Mouse (Mus musculus): ENCODE measurements around the gene C1s1.
A peak's percentile ranks its signal among the peaks of the same experiment; 100 is the strongest.
"Not testable (repeated sequence)": the region's sequence is repeated elsewhere in the genome, so short reads cannot be mapped to it uniquely, and the experiment has no call there.

Gene C1s1

DNA sequence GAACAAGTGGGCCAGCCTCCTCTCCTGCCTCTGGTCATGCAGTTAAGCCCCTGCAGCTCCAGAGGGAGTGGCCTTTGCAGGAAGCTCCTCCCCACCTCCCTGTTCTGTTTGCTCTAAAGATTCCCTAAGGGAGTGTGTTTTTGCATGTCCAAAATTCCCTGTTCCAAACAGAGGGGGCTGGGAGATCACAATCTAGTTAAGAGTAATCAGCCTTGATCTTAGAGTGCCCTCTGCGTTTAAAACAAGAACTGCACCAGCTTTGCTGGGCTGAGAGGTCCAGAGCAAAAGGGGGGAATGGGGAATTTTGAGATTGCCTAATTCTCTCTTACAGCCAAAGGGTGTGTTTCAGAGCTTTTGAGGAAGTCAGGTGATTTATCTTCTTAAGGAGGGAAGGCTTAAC, at the start of gene C1s1:
C1s1 (minus strand) TSS at position 76 of the 400 bp plus-strand sequence.
- DNase-seq, result peak; percentile 13

- DNase-seq, result no peak
These were observed 46.6 kb upstream of the C1s1 start for GRCm38 (mm10) chr6:124588771-124589170.

DNA sequence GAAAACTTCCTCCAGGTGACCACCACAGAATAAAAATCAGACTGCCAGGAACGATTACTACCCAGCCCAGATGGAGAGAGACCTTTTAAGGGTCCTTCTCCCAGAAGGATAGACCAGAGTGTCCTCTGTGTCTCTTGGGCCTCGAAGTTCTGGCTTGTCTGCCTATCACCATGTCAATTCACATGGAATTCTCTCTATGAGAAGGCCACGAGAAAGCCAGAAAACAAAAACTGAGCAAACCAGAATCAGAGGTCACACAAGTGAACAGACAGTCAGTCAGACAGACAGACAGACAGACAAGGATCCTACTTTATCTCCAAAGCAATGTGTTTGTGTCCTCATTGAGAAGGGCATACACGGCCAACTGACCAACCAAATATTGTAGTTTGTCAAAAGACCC, 44.1 kb upstream of the C1s1 start:
- DNase-seq, result no peak

DNA sequence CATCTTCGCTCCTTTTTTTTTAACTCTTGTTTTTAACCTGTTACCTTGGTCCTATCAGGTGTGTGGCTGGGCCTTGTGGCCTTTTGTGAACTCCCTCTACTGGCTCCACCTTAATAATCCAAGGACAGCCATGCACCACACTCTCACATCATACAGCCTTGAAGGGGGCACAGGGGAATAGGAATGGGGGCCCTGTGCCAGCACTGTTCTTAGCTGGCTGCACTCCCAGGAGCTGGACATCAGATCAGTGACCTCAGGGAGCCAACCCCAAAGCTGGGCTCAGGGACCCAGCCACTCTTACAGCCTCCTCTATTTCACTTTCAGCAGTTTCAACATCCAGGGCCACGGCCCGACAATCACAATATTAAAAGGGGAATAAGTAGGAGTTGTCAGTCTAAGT, 43.6 kb upstream of the C1s1 start:
- no peak for DNase-seq

GRCm38 (mm10) chr6:124584935-124585334, 42.8 kb upstream of the C1s1 start:
- DNase-seq, result no peak

- no peak for DNase-seq
These were observed 40.1 kb upstream of the C1s1 start for GRCm38 (mm10) chr6:124582231-124582630.

DNA sequence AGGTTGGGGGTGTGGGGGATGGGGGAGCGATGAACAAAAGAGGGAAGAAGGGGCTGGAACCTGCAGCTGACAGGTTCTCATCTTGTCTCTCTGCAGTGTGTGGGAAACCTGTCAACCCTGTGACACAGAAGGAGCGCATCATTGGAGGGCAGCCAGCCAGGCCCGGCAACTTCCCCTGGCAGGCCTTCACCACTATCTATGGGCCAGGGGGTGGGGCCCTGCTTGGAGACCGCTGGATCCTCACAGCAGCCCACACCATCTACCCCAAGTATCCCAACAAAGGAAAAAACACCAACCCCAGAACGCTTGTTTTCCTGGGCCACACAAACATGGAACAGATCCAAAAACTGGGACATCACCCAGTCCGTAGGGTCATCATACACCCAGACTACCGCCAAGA, 38.0 kb upstream of the C1s1 start:
- DNase-seq, result not testable (repeated sequence)

GRCm38 (mm10) chr6:124575155-124575678, 33.1 kb upstream of the C1s1 start:
- not testable (repeated sequence) for DNase-seq

- DNase-seq, result peak; percentile 50
These were observed 27.9 kb upstream of the C1s1 start, which contains the start of gene C1rb for GRCm38 (mm10) chr6:124570026-124570425. TSS of gene C1rb (plus strand) at chr6:124570294.

GRCm38 (mm10) chr6:124561611-124562010, 19.5 kb upstream of the C1s1 start:
- not testable (repeated sequence) for DNase-seq

- not testable (repeated sequence) for DNase-seq
These were observed 19.0 kb upstream of the C1s1 start for GRCm38 (mm10) chr6:124561156-124561555.

DNA sequence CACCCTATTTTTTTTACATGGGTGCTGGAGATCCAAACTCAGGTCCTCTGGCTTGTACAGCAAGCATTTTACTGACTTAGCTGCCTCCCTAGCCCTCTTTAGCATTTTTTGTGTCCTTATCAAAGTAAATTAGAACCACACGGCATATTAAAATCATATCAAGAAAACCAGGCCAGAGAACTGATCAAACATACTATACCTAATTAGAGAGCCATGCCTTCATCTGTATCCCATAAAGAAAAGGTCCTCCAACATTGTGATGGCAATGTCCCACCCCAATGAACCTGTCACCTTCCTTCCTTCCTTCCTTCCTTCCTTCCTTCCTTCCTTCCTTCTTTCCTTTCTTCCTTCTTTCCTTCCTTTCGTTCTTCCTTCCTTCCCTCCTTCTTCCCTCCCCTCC, 13.8 kb upstream of the C1s1 start:
- DNase-seq, result not testable (repeated sequence)

DNA sequence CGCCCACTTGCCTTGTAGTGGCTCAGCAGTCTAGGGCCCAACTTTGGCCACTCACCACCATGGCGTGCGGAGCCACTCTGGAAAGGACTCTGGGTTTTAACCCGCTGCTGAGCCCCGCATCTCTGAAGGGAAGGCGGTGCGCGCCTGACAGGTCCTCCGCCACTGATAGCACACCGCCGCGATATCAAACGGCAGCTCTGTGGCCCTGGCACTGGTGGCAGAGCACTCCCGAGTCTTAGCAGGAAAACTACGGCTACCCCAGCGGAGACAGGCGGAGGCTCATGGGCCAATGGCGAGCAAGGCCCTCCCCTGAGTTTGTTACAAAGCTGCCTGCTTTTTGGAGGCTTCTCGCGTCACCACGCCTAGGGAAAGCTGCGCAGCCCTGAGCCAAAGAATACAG, 10.6 kb upstream of the C1s1 start:
- DNase-seq, result no peak

DNA sequence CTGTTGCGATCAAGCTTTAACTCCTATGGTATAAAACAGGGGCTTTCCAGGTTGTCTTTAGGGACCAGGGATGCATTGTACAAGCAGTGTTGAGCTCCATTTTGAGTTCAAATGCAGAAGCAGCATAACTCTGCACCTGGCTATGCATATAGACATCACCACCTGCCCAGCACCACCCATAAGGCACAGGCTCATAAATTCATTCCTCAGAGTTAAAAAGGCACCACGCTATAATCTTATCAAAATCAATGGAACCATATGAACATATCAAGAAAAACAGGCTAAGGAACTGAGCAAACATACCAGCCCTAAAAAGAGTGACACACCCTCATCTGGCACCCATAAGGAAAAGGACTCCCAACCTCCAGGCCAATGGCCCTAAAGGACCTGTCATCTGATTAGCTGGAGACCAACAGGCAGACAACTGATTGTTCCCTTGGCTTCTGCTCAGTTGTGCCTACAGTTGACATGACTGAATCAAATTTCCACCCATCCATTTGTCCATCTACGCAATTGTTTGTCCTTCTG, 6.9 kb upstream of the C1s1 start:
- no peak for DNase-seq

- not testable (repeated sequence) for DNase-seq
These were observed 5.8 kb upstream of the C1s1 start for GRCm38 (mm10) chr6:124547979-124548378.

DNA sequence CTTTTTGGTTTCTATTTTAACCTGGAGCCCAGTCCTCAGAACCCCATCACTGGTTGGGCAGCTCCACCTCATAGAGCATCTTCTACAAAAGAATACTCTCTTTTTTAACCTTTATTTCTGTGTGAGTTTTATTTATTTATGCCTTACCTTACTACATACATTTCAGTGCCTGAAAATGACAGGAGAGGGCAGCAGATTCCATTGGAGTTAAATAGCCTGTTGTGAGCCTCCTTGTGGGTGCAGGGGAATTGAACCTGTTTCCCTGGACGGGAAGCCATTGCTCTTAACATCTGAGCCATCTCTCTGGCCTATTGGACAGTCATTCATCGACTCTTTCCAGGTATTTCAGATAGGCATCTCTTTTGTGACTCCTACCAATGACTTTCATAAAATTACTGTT, 3.3 kb upstream of the C1s1 start:
- no peak for DNase-seq

- no peak for DNase-seq
These were observed 2.3 kb upstream of the C1s1 start for GRCm38 (mm10) chr6:124544466-124544865.

DNA sequence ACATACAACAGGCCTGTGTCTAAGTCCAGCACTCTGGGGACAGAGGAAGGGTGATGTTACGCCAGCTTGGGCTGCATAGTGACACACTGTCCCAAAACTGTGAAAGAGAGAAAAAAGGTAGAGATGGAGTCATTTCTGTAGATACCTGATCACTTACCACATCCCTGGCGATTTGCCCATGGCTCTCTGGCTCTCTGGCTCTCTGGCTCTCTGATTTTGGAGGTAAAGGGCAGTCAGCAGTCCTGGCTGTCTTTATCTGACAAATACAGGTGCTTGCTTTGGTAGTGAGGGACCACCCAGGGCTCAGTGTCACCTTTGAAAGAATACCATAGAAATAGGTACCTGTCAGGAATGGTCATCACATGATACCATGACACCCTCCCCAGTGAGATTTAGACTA, 983 bp downstream of the C1s1 start:
- DNase-seq, result not testable (repeated sequence)

DNA sequence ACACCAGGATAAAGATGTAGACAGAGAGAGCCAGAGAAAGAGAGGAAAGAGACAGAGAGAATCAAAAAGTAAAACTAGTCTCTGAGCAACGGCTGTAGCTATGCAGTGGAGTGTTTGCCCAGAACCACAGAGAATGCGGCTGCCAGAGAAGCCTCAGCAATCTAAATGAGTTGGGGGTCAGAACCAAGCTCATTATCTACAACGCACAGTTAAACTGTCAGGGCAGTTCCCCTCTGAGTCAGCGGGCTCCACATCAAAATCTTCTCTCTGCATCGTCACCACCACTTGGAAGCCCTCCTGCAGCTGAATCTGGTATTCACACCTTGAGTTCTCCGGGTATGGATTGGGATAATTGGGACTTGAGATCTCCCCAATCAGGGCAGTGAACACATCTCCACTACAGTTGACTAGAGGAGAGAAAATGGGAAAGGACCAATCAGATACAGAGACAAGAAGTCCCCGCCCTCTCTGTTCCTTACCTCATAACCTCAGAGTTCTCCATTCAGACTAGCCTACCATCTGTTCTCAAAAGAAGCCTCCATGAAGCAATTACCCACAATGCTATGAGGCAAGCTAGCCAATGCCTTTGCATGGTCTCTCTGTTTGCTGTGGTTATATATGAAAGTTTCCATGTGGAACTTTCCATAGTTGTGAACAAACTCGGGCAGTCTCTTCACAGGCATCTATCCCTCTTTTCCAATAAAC, 5.9 kb downstream of the C1s1 start:
- not testable (repeated sequence) for DNase-seq

DNA sequence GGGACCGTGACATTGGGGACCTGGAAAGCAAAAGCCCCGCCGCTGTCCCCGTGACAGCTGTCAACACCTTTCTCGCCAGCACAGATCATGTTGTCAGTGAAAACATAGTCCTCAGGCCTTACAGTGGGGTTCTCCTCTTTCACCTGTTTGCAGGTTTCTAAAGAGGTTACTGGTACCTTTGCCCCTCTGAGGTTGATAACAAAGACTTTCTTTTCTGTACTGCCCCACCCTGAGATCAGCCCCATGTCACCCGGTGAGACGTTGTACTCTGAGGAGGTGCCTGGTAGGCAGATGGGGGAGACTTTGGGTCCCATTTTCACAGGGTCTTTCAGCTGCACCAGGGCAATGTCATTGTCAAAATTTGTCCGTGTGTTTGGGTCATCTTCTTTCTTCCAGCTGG, 11.1 kb downstream of the C1s1 start:
- no peak for DNase-seq

GRCm38 (mm10) chr6:124527881-124528280, 14.3 kb downstream of the C1s1 start:
- DNase-seq, result no peak

DNA sequence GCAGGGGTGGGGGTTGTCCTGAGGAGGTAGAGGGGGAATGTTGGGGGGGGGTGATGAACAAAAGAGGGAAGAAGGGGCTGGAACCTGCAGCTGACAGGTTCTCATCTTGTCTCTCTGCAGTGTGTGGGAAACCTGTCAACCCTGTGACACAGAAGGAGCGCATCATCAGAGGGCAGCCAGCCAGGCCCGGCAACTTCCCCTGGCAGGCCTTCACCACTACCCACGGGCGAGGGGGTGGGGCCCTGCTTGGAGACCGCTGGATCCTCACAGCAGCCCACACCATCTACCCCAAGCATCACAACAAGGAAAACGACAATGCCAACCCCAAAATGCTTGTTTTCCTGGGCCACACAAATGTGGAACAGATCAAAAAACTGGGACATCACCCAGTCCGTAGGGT, 20.1 kb downstream of the C1s1 start:
- peak; percentile 35 for DNase-seq

DNA sequence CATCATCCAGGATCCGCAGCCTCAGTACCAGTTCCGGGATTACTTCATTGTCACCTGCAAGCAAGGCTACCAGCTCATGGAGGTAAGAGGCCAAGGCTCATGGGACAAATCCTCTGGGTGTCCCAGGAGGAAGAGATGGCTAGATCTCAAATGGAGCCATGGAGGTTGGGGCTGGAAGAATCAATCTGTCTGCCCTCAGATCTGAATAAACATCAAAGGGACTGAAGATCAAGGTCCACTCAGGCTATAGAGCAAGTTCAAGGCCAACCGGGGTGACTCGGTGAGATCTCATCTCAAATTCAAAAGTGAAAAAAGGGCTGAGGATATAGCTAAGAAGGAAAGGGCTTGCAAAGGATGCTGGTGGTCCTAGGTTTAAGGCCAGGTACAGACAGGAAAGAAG, 24.4 kb downstream of the C1s1 start:
- not testable (repeated sequence) for DNase-seq

- DNase-seq, result peak; percentile 43
These were observed 29.8 kb downstream of the C1s1 start, which contains the start of gene C1ra for GRCm38 (mm10) chr6:124512355-124512836. TSS of gene C1ra (plus strand) at chr6:124512405.
